In the genomic region with DNA sequence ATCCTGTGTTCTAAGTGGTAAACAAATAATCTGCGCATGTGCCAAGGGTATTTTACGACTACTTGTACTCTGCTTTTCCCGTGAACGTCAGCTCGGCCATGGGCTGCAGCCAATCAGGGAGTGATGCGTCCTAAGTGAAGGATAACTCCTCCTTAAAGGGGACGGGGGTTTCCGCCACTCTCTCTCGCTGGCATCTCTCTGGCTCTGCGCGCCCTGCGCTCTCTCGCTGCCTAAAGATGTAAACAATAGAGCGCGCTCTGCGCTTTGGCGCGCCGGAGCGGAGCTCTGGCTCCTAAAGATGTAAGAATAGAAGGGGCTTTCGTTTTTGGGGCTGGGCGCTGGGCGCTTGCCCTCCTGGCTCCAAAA, we compare ENCODE assay signal across 7 mouse cellular contexts.
A peak's percentile ranks its signal among the peaks of the same experiment; 100 is the strongest.
DNase-seq lines count a peak whose midpoint lies in the region; ATAC-seq lines count a peak whose summit lies in the region.
"Not testable (repeated sequence)": the region's sequence is repeated elsewhere in the genome, so short reads cannot be mapped to it uniquely, and the experiment has no call there.

No protein-coding gene starts in this region.

- 18% methylated on average over 23 of the region's 23 CpGs for WGBS in forebrain, embryonic 13.5 days
- WGBS in heart, embryonic 15.5 days, result 14% methylated on average over 23 of the region's 23 CpGs

- peak overlapping the region; percentile 44 for H3K4me3 ChIP-seq in forebrain, embryonic 13.5 days
- peak overlapping the region; percentile 54 for H3K4me3 ChIP-seq in heart, embryonic 15.5 days

- intact Hi-C loops in left cerebral cortex, postnatal 4 days (cut with DNase I), result not testable (repeated sequence)

- H3K27ac ChIP-seq in forebrain, embryonic 13.5 days, result peak overlapping the region; percentile 75
- H3K27ac ChIP-seq in heart, embryonic 15.5 days, result peak overlapping the region; percentile 60

- H3K4me1 ChIP-seq in forebrain, embryonic 13.5 days; heart, embryonic 15.5 days (replicated peaks): not testable (repeated sequence)

- not testable (repeated sequence) for H3K36me3 ChIP-seq in forebrain, embryonic 13.5 days (ENCODE audit: poor library complexity, severe bottlenecking); heart, embryonic 15.5 days

- not testable (repeated sequence) for H3K27me3 ChIP-seq in forebrain, embryonic 13.5 days; heart, embryonic 15.5 days

- peak overlapping the region; percentile 60 for H3K4me2 ChIP-seq in forebrain, embryonic 13.5 days
- H3K4me2 ChIP-seq in heart, embryonic 15.5 days, result peak overlapping the region; percentile 71

- peak overlapping the region; percentile 72 for H3K9ac ChIP-seq in forebrain, embryonic 13.5 days
- H3K9ac ChIP-seq in heart, embryonic 15.5 days, result peak overlapping the region; percentile 38; the same call in 1 of the 2 replicates

- peak; percentile 28 for DNase-seq in brain, embryonic 18.5 days (ENCODE audit: low read depth, low spot score)
- peak; percentile 72 for DNase-seq in kidney, adult 9 months
- DNase-seq in left cerebral cortex, postnatal 4 days, result peak; percentile 36
- peak; percentile 39 to 78 for DNase-seq in lung, postnatal 4 days
- DNase-seq in right cerebral cortex, postnatal 4 days, result peak; percentile 7

- ATAC-seq in forebrain, embryonic 13.5 days, result peak; percentile 82
- not testable (repeated sequence) for ATAC-seq in heart, embryonic 15.5 days (replicated peaks; ENCODE audit: insufficient number of reproducible peaks, insufficient read depth, low FRiP score, low read depth)

- not testable (repeated sequence) for H3K9me3 ChIP-seq in forebrain, embryonic 13.5 days (replicated peaks); heart, embryonic 15.5 days (replicated peaks)

Comparison
In these comparisons a context has a peak if more than half of its experiments do, and no peak if none do; other contexts are left out.
1. DNase-seq: peak in every context shown above with its lines; median percentile 72 in kidney, adult 9 months; 58 in lung, postnatal 4 days; 36 in left cerebral cortex, postnatal 4 days; 28 in brain, embryonic 18.5 days; 7 in right cerebral cortex, postnatal 4 days.